Mouse (Mus musculus) common myeloid progenitor, adult 5-6 weeks (primary cell): ENCODE results near the gene Zbtb40. TPM values are rescaled to one million over a fixed set of nuclear protein-coding genes. Genes with fewer than 3 reads are reported as not detected.

ENCODE experiments used
- ATAC-seq: replicated peaks from 2 replicates; pipeline ENCODE4 v1.8.0; 2016; ENCODE audit warnings: low read depth, mild to moderate bottlenecking, moderate TSS enrichment, inconsistent platforms; ENCODE audit not compliant: poor library complexity, severe bottlenecking
- total RNA-seq: library from RNA; stranded (forward); fragments of 200-1000, 187-1606 nt; gene quantifications from 2 replicates; pipeline ENCODE4 v1.2.3, GENCODE M21; 2017

Gene Zbtb40
- 6.6 and 9.9 TPM in 2 replicates for total RNA-seq

GRCm38 (mm10) chr4:137048550-137049032 lies at the start of gene Zbtb40:
TSS of gene Zbtb40 (minus strand) at chr4:137048801.
- ATAC-seq, result peak; percentile 98

- no peak for ATAC-seq
Observed at GRCm38 (mm10) chr4:137097984-137098327, 49.4 kb upstream of the Zbtb40 start.

GRCm38 (mm10) chr4:137097246-137097983 lies 48.8 kb upstream of the Zbtb40 start:
- ATAC-seq, result no peak

- no peak for ATAC-seq
Observed at GRCm38 (mm10) chr4:137096353-137096752, 47.8 kb upstream of the Zbtb40 start.

- peak; percentile 67; the same call in 1 of the 2 replicates for ATAC-seq
Observed at GRCm38 (mm10) chr4:137085083-137085810, 36.6 kb upstream of the Zbtb40 start.

GRCm38 (mm10) chr4:137082866-137083265 lies 34.3 kb upstream of the Zbtb40 start:
- ATAC-seq, result no peak

- ATAC-seq, result no peak
Observed at GRCm38 (mm10) chr4:137081401-137081800, 32.8 kb upstream of the Zbtb40 start.

- peak; percentile 55 for ATAC-seq
Observed at GRCm38 (mm10) chr4:137077216-137077615, 28.6 kb upstream of the Zbtb40 start.

GRCm38 (mm10) chr4:137071204-137071603 lies 22.6 kb upstream of the Zbtb40 start:
- ATAC-seq, result no peak

- no peak for ATAC-seq
Observed at GRCm38 (mm10) chr4:137068491-137068890, 19.9 kb upstream of the Zbtb40 start.

- ATAC-seq, result no peak
Observed at GRCm38 (mm10) chr4:137065846-137066245, 17.2 kb upstream of the Zbtb40 start.

- ATAC-seq, result no peak
Observed at GRCm38 (mm10) chr4:137054932-137055331, 6.3 kb upstream of the Zbtb40 start.

GRCm38 (mm10) chr4:137053810-137054209 lies 5.2 kb upstream of the Zbtb40 start:
- no peak for ATAC-seq

GRCm38 (mm10) chr4:137047840-137048549 lies 606 bp downstream of the Zbtb40 start:
- 0 out of 2 replicates have a peak, but pooled peaks have one; percentile 16 for ATAC-seq

GRCm38 (mm10) chr4:137046110-137046509 lies 2.5 kb downstream of the Zbtb40 start:
- ATAC-seq, result no peak

- no peak for ATAC-seq
Observed at GRCm38 (mm10) chr4:137044516-137044915, 4.1 kb downstream of the Zbtb40 start.

- no peak for ATAC-seq
Observed at GRCm38 (mm10) chr4:137043799-137044198, 4.8 kb downstream of the Zbtb40 start.

GRCm38 (mm10) chr4:137042039-137042438 lies 6.6 kb downstream of the Zbtb40 start:
- ATAC-seq, result no peak

GRCm38 (mm10) chr4:137041161-137041621 lies 7.4 kb downstream of the Zbtb40 start:
- ATAC-seq, result no peak

- no peak for ATAC-seq
Observed at GRCm38 (mm10) chr4:137039441-137039840, 9.2 kb downstream of the Zbtb40 start.

- ATAC-seq, result no peak
Observed at GRCm38 (mm10) chr4:137038501-137038900, 10.1 kb downstream of the Zbtb40 start.
